Mouse (Mus musculus) frontal cortex, adult 2 months (tissue): ENCODE measurements at regions not wholly inside any gene's neighbourhood (a gene's known extent, or its start where the extent isn't known, plus 50 kb on each side); places are given as distances from the start of the nearest gene placed in this dataset.

Source experiments
- DNase-seq, 2 experiments: peaks; one replicate each; pipeline ENCODE4 v3.0.0; 2022; ENCODE audit warnings: low spot score in 1 of 2; ENCODE audit errors: extremely low spot score in 1 of 2

GRCm38 (mm10) chr12:97929877-97930276, 329.4 kb downstream of the Galc start:
- no peak for DNase-seq

DNA sequence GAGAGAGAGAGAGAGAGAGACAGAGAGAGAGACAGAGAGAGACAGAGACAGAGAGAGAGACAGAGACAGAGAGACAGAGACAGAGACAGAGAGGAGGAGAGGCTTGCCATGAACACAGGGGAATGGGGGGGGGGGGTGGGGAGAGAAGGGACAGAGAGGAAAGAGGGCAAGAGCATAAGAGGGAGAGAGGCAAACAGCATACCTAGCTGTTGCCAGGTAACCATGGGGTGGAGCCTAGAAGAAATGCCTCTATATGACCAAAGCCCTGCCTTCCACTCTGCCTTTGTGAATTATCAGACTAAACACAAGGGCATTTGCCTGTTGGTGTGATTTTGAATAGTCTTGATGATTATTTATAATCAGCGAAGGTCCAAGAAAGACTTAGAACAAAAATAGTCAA, 332.2 kb downstream of the Galc start:
- DNase-seq: no peak

- DNase-seq: no peak
Observed at GRCm38 (mm10) chr12:97921349-97922264, 337.7 kb downstream of the Galc start.

- DNase-seq: peak; percentile 37 to 59
Observed at GRCm38 (mm10) chr12:97918416-97918815, 340.8 kb downstream of the Galc start.

GRCm38 (mm10) chr12:97915026-97915425, 344.2 kb downstream of the Galc start:
- no peak for DNase-seq

DNA sequence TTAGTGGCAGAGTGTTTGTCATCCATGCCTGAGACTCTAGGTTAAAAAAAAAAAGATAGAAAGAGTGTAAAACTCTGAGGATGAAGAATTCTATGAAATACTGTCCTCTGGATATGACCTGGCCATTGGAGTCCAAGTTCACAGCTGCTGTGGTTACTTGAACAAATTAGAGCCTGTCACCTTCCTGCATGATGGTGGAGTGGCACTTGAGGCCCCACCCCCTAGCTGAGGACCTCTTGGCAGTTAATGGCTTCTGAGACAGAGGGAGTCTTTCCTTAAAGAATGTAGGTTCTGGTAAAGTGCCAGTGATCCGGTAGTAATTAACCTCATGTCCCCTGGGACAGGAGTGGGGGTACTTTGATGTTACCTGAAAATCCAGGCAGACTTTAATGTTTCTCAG, 346.5 kb downstream of the Galc start:
- DNase-seq: no peak

GRCm38 (mm10) chr12:97899266-97899665, 360.0 kb downstream of the Galc start:
- no peak for DNase-seq

GRCm38 (mm10) chr12:97898178-97898577, 361.1 kb downstream of the Galc start:
- DNase-seq: no peak

DNA sequence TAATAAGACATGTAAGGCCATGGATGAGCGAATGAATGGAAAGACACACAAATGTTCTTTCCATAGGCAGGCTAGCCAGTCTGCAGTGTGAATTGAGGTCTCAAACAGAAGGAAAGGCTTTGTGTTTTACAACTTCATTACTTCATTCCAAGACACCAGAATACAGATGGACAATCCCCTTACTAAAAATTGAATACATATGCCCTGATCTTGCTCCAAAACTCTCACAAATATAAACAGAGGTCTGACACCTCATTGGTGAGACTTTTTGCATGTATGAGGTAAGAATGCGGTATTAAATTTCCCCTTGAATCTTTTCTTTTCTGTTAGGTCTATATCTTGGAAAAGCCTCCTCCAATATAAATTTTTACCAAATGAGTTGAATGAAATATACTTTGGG, 363.3 kb downstream of the Galc start:
- no peak for DNase-seq

DNA sequence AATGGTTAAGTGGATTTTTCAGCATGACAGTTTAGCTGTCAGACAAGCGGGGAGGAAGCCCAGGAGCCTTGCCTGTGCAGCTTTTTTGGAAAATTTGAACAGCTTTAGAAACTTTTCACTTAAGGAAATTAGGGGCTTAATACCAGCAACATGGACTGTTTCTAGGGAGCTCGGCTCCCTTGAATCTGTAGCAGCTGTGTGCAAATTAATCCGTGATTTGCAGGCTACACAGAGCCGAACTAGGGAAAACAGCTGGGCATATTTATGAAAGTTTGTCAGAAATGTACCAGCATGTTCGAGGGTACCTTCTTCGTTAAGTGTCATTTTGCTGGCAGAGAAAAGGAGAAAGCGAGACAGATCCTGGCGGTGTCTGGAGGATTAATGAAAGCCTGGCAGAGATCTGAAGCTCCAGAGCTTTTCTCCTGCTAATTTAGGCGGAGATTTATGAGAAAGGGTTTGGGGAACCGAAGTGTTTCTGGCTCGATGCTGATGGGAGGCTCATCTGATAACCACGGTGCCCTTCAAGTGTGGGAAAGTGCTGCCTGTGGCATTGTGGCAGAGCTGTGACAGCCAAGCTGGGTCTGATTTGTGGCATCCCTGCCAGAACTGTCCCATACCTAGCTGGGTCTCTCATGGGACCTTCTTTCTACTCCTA, 370.3 kb downstream of the Galc start:
- DNase-seq: peak; percentile 6 to 13

GRCm38 (mm10) chr12:97888291-97888800, 370.9 kb downstream of the Galc start:
- DNase-seq: no peak

DNA sequence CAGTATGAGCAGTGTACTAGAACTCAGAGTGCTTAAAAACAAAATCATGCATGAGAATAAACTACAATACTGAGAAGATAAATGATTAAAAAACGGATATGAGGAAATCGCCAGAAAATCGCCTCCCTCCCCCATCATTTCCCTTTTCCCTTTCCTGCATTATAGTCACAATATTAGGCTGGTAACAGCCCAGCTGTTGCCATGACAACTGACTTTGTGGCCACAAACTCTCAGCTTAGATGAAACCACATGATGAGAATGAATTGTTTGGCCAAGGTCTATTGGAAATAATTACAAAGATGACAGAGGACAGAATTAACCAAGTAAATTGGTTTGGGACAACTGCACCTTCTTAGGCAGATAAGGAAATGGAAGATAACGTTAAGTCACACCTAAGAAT, 376.8 kb downstream of the Galc start:
- no peak for DNase-seq

- DNase-seq: peak; percentile 70 to 93
Observed at GRCm38 (mm10) chr12:97872391-97872790, 386.9 kb downstream of the Galc start.

DNA sequence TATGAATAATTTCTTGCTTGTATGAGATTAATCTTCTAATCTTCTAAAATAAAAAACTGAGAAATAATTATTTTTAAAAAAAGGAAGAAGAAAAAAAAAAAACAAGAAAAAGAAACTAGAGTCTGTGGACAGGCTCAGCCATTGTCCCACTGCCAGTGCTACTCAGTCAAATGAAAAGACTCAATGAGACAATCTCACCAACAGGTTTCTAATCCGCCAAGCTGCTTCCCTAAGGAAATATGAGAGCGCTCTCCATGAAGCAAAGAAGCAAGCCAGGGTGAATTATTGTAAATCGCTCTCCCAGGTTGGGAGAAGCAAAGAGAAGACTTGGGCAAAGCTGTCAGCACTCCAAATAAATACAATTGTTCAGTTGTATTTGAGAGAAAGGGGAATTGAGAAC, 396.3 kb downstream of the Galc start:
- DNase-seq: no peak

DNA sequence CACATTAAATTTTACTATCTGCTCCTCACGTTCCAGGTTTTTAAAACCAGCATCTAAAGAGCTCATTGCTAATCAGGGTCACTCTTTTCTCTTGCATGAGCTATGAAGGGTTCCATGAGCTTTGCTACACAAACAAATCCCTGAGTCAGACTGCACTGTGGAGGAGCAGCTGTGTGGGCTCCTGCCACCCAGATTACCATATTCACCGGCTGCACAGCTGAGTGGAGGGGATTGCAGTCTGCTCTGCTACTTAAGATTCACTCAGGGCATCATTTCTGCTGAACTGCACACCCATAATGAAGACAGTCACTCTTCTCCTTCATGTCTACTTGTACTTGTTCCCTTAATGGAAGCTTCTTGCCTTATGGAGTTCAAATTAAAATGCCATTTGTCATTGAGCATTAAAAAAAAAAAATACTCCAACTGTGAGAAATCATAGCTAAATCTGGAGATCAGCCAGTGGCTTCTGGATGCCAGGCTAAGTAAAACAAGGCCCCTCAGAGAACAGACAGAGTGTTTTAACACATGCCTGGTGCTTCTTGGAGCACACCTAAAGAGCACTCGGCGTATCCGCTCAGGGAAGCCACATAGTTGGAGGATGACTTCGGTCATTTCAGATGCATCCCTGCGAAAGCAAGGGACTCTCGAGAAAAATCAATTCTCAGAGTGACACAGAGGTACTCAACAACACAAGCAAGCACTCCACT, 422.9 kb downstream of the Galc start:
- DNase-seq: peak; percentile 47 to 74

DNA sequence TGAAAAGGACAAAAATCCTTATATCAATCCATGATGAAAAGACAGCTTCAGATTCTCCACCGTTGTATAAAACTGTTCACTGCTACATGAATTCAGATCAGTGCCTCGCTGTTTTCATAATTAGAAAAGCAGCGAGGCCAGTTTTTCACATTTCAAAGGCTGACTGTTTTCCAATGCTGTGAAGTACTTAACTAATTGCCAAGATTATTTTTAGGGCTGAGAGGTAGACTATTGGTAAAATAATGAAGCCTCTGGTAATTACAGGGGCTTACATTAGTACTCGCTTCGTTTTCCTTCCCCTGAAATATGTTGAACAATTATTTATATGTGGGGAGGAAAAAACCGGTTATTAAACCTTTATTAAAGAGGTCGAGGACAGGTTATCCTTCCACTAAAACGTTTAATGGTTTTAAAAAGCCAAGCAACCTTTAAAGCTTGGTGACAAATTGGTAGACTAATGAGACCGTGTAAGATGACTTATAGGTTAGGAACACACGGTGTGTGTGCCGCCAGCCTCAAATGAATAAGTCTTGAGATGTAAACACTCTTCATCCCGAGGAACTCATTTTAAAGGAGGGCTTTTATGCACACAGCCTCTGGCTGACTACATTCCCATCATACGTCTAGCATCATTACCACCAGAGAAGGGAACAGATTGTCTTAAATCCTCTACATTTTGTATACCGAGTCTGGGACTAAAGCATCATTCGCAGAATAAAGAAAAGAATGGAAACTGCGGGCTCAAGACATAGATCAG, 465.7 kb downstream of the Galc start:
- no peak for DNase-seq

DNA sequence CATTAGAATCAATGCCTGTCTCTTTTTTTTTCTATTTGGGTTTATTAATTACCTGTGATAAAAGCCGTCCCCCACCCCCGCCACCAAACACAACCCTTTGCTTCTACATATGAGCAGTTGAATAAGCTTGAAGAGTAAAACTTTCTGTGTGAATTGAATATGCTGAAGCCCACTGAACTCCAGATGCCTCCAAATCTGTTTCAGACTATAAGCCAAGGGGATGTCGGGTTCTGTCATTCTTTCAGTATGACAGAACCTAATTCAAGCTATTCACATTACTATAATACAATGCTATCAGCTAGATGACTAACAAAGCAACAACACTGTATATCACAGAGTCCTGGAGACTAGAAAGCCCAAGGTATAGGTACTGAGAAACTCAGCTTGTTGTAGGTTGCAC, 475.8 kb downstream of the Galc start:
- DNase-seq: no peak

DNA sequence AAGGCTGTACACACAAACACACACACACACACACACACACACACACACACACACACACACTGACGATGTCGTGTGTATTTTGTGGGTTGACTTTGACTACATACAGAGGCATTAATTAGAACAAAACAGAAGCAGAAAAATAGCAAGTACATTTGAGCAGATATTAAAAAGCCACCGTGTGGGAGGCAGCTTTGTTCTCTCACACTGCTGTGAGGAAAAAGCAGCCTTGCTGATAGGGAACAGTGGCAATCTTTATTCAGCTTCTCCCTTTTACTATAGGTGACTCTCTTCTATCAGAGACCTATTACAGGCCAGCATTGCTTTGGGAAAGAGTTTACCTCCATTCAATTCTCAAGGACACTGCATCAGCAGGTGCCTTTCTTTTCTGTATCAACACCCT, 500.1 kb downstream of the Galc start:
- DNase-seq: peak in 1 of 2 experiments; percentile 25

- peak in 1 of 2 experiments; percentile 34 for DNase-seq
Observed at GRCm38 (mm10) chr12:97758624-97759023, 500.6 kb downstream of the Galc start.

DNA sequence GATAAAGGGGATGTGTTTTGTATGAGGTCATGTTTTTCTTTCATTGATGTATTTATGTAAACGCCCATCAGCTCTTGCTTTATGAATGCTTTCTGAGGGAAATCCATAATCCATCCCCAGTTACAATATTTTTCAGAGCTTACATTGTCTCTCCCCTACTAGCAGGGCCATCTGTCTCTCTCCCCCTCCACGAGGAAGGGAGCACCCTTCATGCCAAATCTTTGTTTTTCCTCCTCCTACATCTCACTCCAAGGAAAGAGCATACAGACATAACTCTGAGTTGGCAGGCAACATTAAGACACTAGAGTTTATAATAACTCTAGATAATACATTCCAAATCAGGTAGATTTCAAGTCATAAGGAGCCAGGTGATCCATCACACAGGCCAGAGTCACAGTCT, 509.1 kb downstream of the Galc start:
- peak; percentile 37 to 49 for DNase-seq
